Mouse (Mus musculus) 3T3-L1 (cell line): ENCODE measurements at regions not wholly inside any gene's neighbourhood (a gene's known extent, or its start where the extent isn't known, plus 50 kb on each side); places are given as distances from the start of the nearest gene placed in this dataset.
A peak's percentile ranks its signal among the peaks of the same experiment; 100 is the strongest.

Source experiments
- DNase-seq: peaks from one replicate; pipeline ENCODE4 v3.0.0-alpha.2; 2015; ENCODE audit warnings: low read depth, low spot score

DNA sequence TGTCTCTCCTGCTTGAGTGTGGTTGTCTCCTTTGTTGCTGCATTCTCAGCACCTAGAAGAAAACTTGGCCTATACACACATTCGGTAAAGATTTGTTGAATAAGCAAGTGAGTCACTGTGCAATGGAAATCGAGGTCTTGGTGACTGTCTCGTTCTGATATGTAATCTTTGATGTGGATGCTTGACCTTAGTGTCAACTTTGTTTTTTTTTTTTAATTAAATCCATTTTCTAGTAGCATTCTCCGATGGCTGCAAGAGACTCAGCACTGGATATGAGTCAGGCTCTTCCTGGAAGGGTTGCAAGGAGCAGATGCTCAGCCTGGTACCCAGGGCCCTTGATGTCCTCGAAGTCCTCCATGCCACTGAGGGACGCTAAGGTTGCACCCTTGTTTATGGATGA, 50.9 kb upstream of the Ampd3 start:
- peak; percentile 65 for DNase-seq
